Mouse (Mus musculus) layer of hippocampus, adult 18-20 months (tissue): ENCODE measurements around the gene Mkrn2os. TPM values are rescaled to one million over a fixed set of nuclear protein-coding genes. Genes with fewer than 3 reads are reported as not detected.
A peak's percentile ranks its signal among the peaks of the same experiment; 100 is the strongest.
"Not testable (repeated sequence)": the region's sequence is repeated elsewhere in the genome, so short reads cannot be mapped to it uniquely, and the experiment has no call there.

ENCODE experiments used
- DNase-seq, 2 experiments: peaks; one replicate each; pipeline ENCODE4 v3.0.0; 2022; ENCODE audit warnings: low spot score in 2 of 2
- long read RNA-seq: library from polyadenylated mRNA; stranded (forward); transcript quantifications from one replicate; pipeline ENCODE4 v2.0.0, GENCODE M21; 2021
- total RNA-seq, 2 experiments: library from RNA; stranded (reverse); gene quantifications; 2 replicates each; pipeline ENCODE4 v1.2.3; 2021

Mkrn2os gene
- total RNA-seq: not detected
- long read RNA-seq: 0 reads

- DNase-seq: no peak
Measured at GRCm38 (mm10) chr6:115592458-115592857, at the start of gene Mkrn2os. Mkrn2os (minus strand) TSS chr6:115592576.

GRCm38 (mm10) chr6:115638188-115638587 lies 45.8 kb upstream of the Mkrn2os start:
- DNase-seq: not testable (repeated sequence)

- DNase-seq: no peak
Measured at GRCm38 (mm10) chr6:115634015-115634414, 41.6 kb upstream of the Mkrn2os start.

- no peak for DNase-seq
Measured at GRCm38 (mm10) chr6:115631056-115631795, 38.9 kb upstream of the Mkrn2os start.

- no peak for DNase-seq
Measured at GRCm38 (mm10) chr6:115626121-115626520, 33.7 kb upstream of the Mkrn2os start.

- no peak for DNase-seq
Measured at GRCm38 (mm10) chr6:115620942-115621341, 28.6 kb upstream of the Mkrn2os start.

GRCm38 (mm10) chr6:115619818-115620217 lies 27.4 kb upstream of the Mkrn2os start:
- no peak for DNase-seq

GRCm38 (mm10) chr6:115615983-115616382 lies 23.6 kb upstream of the Mkrn2os start:
- DNase-seq: no peak

- no peak for DNase-seq
Measured at GRCm38 (mm10) chr6:115613793-115614192, 21.4 kb upstream of the Mkrn2os start.

GRCm38 (mm10) chr6:115610301-115610700 lies 17.9 kb upstream of the Mkrn2os start:
- no peak for DNase-seq

- DNase-seq: no peak
Measured at GRCm38 (mm10) chr6:115609121-115609520, 16.7 kb upstream of the Mkrn2os start.

- DNase-seq: peak; percentile 33 to 81
Measured at GRCm38 (mm10) chr6:115607429-115607828, 15.1 kb upstream of the Mkrn2os start.

GRCm38 (mm10) chr6:115606461-115606860 lies 14.1 kb upstream of the Mkrn2os start:
- no peak for DNase-seq

GRCm38 (mm10) chr6:115601715-115602523 lies 9.5 kb upstream of the Mkrn2os start, which contains the start of gene Mkrn2:
Mkrn2 (plus strand) TSS chr6:115601902.
- DNase-seq: peak; percentile 60 to 79

GRCm38 (mm10) chr6:115601322-115601714 lies 8.9 kb upstream of the Mkrn2os start:
- no peak for DNase-seq

- DNase-seq: no peak
Measured at GRCm38 (mm10) chr6:115595667-115596066, 3.3 kb upstream of the Mkrn2os start.

GRCm38 (mm10) chr6:115594463-115594862 lies 2.1 kb upstream of the Mkrn2os start:
- no peak for DNase-seq

- no peak for DNase-seq
Measured at GRCm38 (mm10) chr6:115593252-115593651, 876 bp upstream of the Mkrn2os start.

GRCm38 (mm10) chr6:115591692-115592359 lies 550 bp downstream of the Mkrn2os start:
- DNase-seq: no peak

- DNase-seq: no peak
Measured at GRCm38 (mm10) chr6:115586321-115586720, 6.1 kb downstream of the Mkrn2os start.

- DNase-seq: no peak
Measured at GRCm38 (mm10) chr6:115584176-115584575, 8.2 kb downstream of the Mkrn2os start.
